ENCODE assay signal across 16 mouse cellular contexts in genomic region chr13:93354420-93355278, GRCm38 (mm10). TPM values are rescaled to one million over a fixed set of nuclear protein-coding genes. Genes with fewer than 3 reads are reported as not detected.
DNase-seq lines count a peak whose midpoint lies in the region; ATAC-seq lines count a peak whose summit lies in the region.
"Had no signal": no experiment of that assay in that cellular context is flagged by ENCODE, and none has a peak within 500 bp of the region (broad histone marks: within the 10 kb centered on the region; RNA-seq: fewer than 3 reads in every experiment).

No protein-coding gene starts in this region.

- WGBS in liver, embryonic 15.5 days (ENCODE audit: insufficient replicate concordance): 66% methylated on average over 7 of the region's 7 CpGs
- WGBS in liver, embryonic 11.5 days: 81% methylated on average over 7 of the region's 7 CpGs

- no peak overlapping the region for H3K4me2 ChIP-seq in liver, embryonic 15.5 days
- no peak overlapping the region for H3K4me2 ChIP-seq in liver, embryonic 11.5 days
- H3K4me2 ChIP-seq: stomach, embryonic 15.5 days had no signal

- peaks cover 16% of the 10 kb centered on the region for H3K4me1 ChIP-seq in liver, embryonic 15.5 days (replicated peaks)
- H3K4me1 ChIP-seq in liver, embryonic 11.5 days (replicated peaks; ENCODE audit: control insufficient read depth, insufficient read depth, low read length): no peaks in the 10 kb centered on the region; the same call in 1 of the 2 replicates
- H3K4me1 ChIP-seq: stomach, embryonic 15.5 days had no signal

- no peak; the same call in 1 of the 2 replicates for ATAC-seq in liver, embryonic 15.5 days (ENCODE audit: insufficient read depth)
- ATAC-seq in liver, embryonic 11.5 days (replicated peaks; ENCODE audit: low FRiP score): no peak
- ATAC-seq in hematopoietic stem cell, adult 5-6 weeks (replicated peaks in 1 of 2; ENCODE audit: insufficient read depth in 1 of 2, low FRiP score in 2 of 2, low TSS enrichment in 1 of 2, low read depth in 1 of 2, poor library complexity in 2 of 2, severe bottlenecking in 2 of 2): peak; percentile 82 to 85
- no peak for ATAC-seq in frontal cortex, adult (ENCODE audit: low TSS enrichment)
- ATAC-seq: intestine, postnatal 0 days had no signal

- H3K36me3 ChIP-seq in liver, embryonic 15.5 days (replicated peaks): 0 out of 2 replicates have a peak, but pooled peaks cover under 1% of the 10 kb centered on the region
- no peaks in the 10 kb centered on the region for H3K36me3 ChIP-seq in liver, embryonic 11.5 days (ENCODE audit: control insufficient read depth, insufficient read depth, low read length)
- H3K36me3 ChIP-seq: stomach, embryonic 15.5 days had no signal

- H3K27ac ChIP-seq in liver, embryonic 15.5 days (replicated peaks): 0 out of 2 replicates have a peak overlapping the region, but pooled peaks have one; percentile 34
- H3K27ac ChIP-seq in liver, embryonic 11.5 days (ENCODE audit: low read depth, low read length): no peak overlapping the region
- H3K27ac ChIP-seq: stomach, embryonic 15.5 days had no signal

- H3K27me3 ChIP-seq in liver, embryonic 15.5 days: no peaks in the 10 kb centered on the region
- no peaks in the 10 kb centered on the region for H3K27me3 ChIP-seq in liver, embryonic 11.5 days (replicated peaks; ENCODE audit: control insufficient read depth, insufficient read depth, low read length)
- H3K27me3 ChIP-seq: stomach, embryonic 15.5 days had no signal

- no peaks in the 10 kb centered on the region for H3K9me3 ChIP-seq in liver, embryonic 15.5 days (replicated peaks)
- no peaks in the 10 kb centered on the region for H3K9me3 ChIP-seq in liver, embryonic 11.5 days (ENCODE audit: control insufficient read depth, low read length)
- H3K9me3 ChIP-seq: stomach, embryonic 15.5 days had no signal

- no peak overlapping the region for H3K4me3 ChIP-seq in liver, embryonic 15.5 days (replicated peaks)
- H3K4me3 ChIP-seq in liver, embryonic 11.5 days (ENCODE audit: low read depth, low read length): no peak overlapping the region
- H3K4me3 ChIP-seq: myocyte; stomach, embryonic 15.5 days had no signal

- no peak for DNase-seq in liver, embryonic 11.5 days (ENCODE audit: low spot score)
- DNase-seq in A20 (ENCODE audit: low read depth, low spot score): peak; percentile 69
- DNase-seq in Muller cell, postnatal 12 days (ENCODE audit: inconsistent ontology term): peak; percentile 4
- DNase-seq in right cerebral cortex, postnatal 10 days (ENCODE audit: low spot score in 2 of 2): no peak
- DNase-seq in layer of hippocampus, postnatal 25 days (ENCODE audit: extremely low spot score in 1 of 2, low spot score in 1 of 2): no peak
- DNase-seq: forebrain, postnatal 0 days; heart, adult 11 months; layer of hippocampus, postnatal 36 days; lung, adult 18-20 months; right cerebral cortex, postnatal 14 days had no signal

- H3K9ac ChIP-seq in liver, embryonic 15.5 days: no peak overlapping the region
- H3K9ac ChIP-seq in liver, embryonic 11.5 days (ENCODE audit: low read depth, low read length): no peak overlapping the region
- H3K9ac ChIP-seq: forebrain, postnatal 0 days; stomach, embryonic 15.5 days had no signal

RNA-seq across cellular contexts. Expression of gene Homer1, which starts 55.2 kb away (rescaled TPM):
- 2.3 and 2.4 TPM in 2 replicates for polyA plus RNA-seq in liver, embryonic 15.5 days (2015; fragmentation: Nextera tagmentation; extraction: Ambion mirVana)
- polyA plus RNA-seq in liver, embryonic 11.5 days (2014; fragmentation: Nextera tagmentation; extraction: Ambion mirVana): 6.5 and 8.5 TPM in 2 replicates
- total RNA-seq in hematopoietic stem cell, adult 5-6 weeks (2017): 9.6 and 13.9 TPM in 2 replicates
- 100 to 1,000 TPM; 177 to 187 TPM for total RNA-seq in layer of hippocampus, postnatal 25 days (2021)

Comparison
In these comparisons a context has a peak if more than half of its experiments do, and no peak if none do; other contexts are left out.
1. ATAC-seq: peak in hematopoietic stem cell, adult 5-6 weeks (2 of 2); none in liver, embryonic 15.5 days (single experiment), liver, embryonic 11.5 days (single experiment) and frontal cortex, adult (single experiment).
2. DNase-seq: peak in A20 (single experiment) and Muller cell, postnatal 12 days (single experiment); none in liver, embryonic 11.5 days (single experiment), right cerebral cortex, postnatal 10 days (0 of 2) and layer of hippocampus, postnatal 25 days (0 of 2).
3. RNA of gene Homer1, which starts 55.2 kb away (total RNA-seq): 177 to 187 TPM in layer of hippocampus, postnatal 25 days; 9.6 to 13.9 TPM in hematopoietic stem cell, adult 5-6 weeks; every median in the first group is over 10 times any median in the second.